Mouse (Mus musculus): Measurements from ENCODE around the gene Ten1. TPM values are rescaled to one million over a fixed set of nuclear protein-coding genes. Genes with fewer than 3 reads are reported as not detected.

The Ten1 gene
- polyA plus RNA-seq, 1 experiment from 2014 or later: 67.6 TPM

- H3K36me3 ChIP-seq: 0 out of 2 replicates have a peak, but pooled peaks cover 6% of the 10 kb centered on the region
- peaks cover 36% of the 10 kb centered on the region for H3K27me3 ChIP-seq (replicated peaks)
- peaks cover 25% of the 10 kb centered on the region for H3K4me1 ChIP-seq
- H3K9ac ChIP-seq: no peak overlapping the region
- no peak overlapping the region for H3K4me2 ChIP-seq (replicated peaks)
- no peak overlapping the region for H3K4me3 ChIP-seq
- WGBS: 50% methylated on average over 7 of the region's 7 CpGs
- H3K9me3 ChIP-seq: no peaks in the 10 kb centered on the region; the same call in 1 of the 2 replicates
- H3K27ac ChIP-seq: no peak overlapping the region
- ATAC-seq (ENCODE audit: low FRiP score, low read depth): peak; percentile 65; the same call in 1 of the 2 replicates
Measured at GRCm38 (mm10) chr11:116218737-116219400, 20.2 kb downstream of the Ten1 start.

- Histone ChIP-seq H3K36me3 (0 out of 2 replicates have a peak, but pooled peaks cover 5% of the 10 kb centered on the region), H3K4me1 (peaks cover 25% of the 10 kb centered on the region), H3K27ac (no peak overlapping the region), H3K4me2 (replicated peaks) (no peak overlapping the region), H3K4me3 (no peak overlapping the region), H3K27me3 (replicated peaks) (peaks cover 45% of the 10 kb centered on the region), H3K9me3 (no peaks in the 10 kb centered on the region; the same call in 1 of the 2 replicates), H3K9ac (no peak overlapping the region)
- 28% methylated on average over 4 of the region's 4 CpGs for WGBS
- ATAC-seq (ENCODE audit: low FRiP score, low read depth): no peak
Measured at GRCm38 (mm10) chr11:116219885-116220284, 21.2 kb downstream of the Ten1 start.

GRCm38 (mm10) chr11:116221931-116222739 is 23.5 kb downstream of the Ten1 start:
- Histone ChIP-seq H3K4me1 (peaks cover 25% of the 10 kb centered on the region), H3K4me2 (replicated peaks) (peak overlapping the region; percentile 57), H3K9ac (0 out of 2 replicates have a peak overlapping the region, but pooled peaks have one; percentile 38), H3K9me3 (no peaks in the 10 kb centered on the region; the same call in 1 of the 2 replicates), H3K27me3 (replicated peaks) (peaks cover 52% of the 10 kb centered on the region), H3K4me3 (peak overlapping the region; percentile 26), H3K36me3 (no peaks in the 10 kb centered on the region), H3K27ac (no peak overlapping the region)
- WGBS: 13% methylated on average over 53 of the region's 53 CpGs
- no peak for ATAC-seq (ENCODE audit: low FRiP score, low read depth)

GRCm38 (mm10) chr11:116222740-116223059 is 24.0 kb downstream of the Ten1 start:
- Histone ChIP-seq H3K4me2 (replicated peaks) (peak overlapping the region; percentile 57), H3K4me3 (peak overlapping the region; percentile 26), H3K27me3 (replicated peaks) (peaks cover 52% of the 10 kb centered on the region), H3K27ac (no peak overlapping the region), H3K4me1 (peaks cover 25% of the 10 kb centered on the region), H3K36me3 (no peaks in the 10 kb centered on the region), H3K9me3 (no peaks in the 10 kb centered on the region; the same call in 1 of the 2 replicates), H3K9ac (0 out of 2 replicates have a peak overlapping the region, but pooled peaks have one; percentile 38)
- ATAC-seq (ENCODE audit: low FRiP score, low read depth): no peak
- 14% methylated on average over 23 of the region's 23 CpGs for WGBS

GRCm38 (mm10) chr11:116226414-116226813 is 27.8 kb downstream of the Ten1 start:
- Histone ChIP-seq H3K27ac (no peak overlapping the region), H3K4me3 (no peak overlapping the region), H3K9me3 (no peaks in the 10 kb centered on the region; the same call in 1 of the 2 replicates), H3K36me3 (no peaks in the 10 kb centered on the region), H3K9ac (no peak overlapping the region), H3K4me2 (replicated peaks) (no peak overlapping the region), H3K4me1 (peaks cover 11% of the 10 kb centered on the region), H3K27me3 (replicated peaks) (peaks cover 47% of the 10 kb centered on the region)
- whole genome bisulfite sequencing: 3% methylated on average over 2 of the region's 2 CpGs
- ATAC-seq (ENCODE audit: low FRiP score, low read depth): no peak

GRCm38 (mm10) chr11:116228699-116229098 is 30.0 kb downstream of the Ten1 start:
- no peak overlapping the region for H3K4me2 ChIP-seq (replicated peaks)
- H3K9me3 ChIP-seq: no peaks in the 10 kb centered on the region
- 77% methylated on average over 4 of the region's 4 CpGs for WGBS
- H3K27me3 ChIP-seq (replicated peaks): peaks cover 33% of the 10 kb centered on the region
- no peaks in the 10 kb centered on the region for H3K36me3 ChIP-seq
- H3K4me3 ChIP-seq: no peak overlapping the region
- H3K4me1 ChIP-seq: no peaks in the 10 kb centered on the region
- H3K9ac ChIP-seq: no peak overlapping the region
- no peak overlapping the region for H3K27ac ChIP-seq
- ATAC-seq (ENCODE audit: low FRiP score, low read depth): no peak

GRCm38 (mm10) chr11:116232427-116232826 is 33.8 kb downstream of the Ten1 start:
- no peak overlapping the region for H3K27ac ChIP-seq
- no peak for ATAC-seq (ENCODE audit: low FRiP score, low read depth)
- H3K9me3 ChIP-seq: no peaks in the 10 kb centered on the region
- no peaks in the 10 kb centered on the region for H3K4me1 ChIP-seq
- 25% methylated on average over 17 of the region's 17 CpGs for WGBS
- 0 out of 2 replicates have a peak overlapping the region, but pooled peaks have one; percentile 17 for H3K9ac ChIP-seq
- H3K27me3 ChIP-seq (replicated peaks): peaks cover 24% of the 10 kb centered on the region
- H3K36me3 ChIP-seq: no peaks in the 10 kb centered on the region
- peak overlapping the region; percentile 16; the same call in 1 of the 2 replicates for H3K4me2 ChIP-seq (replicated peaks)
- H3K4me3 ChIP-seq: no peak overlapping the region

- H3K4me3 ChIP-seq: no peak overlapping the region
- no peak overlapping the region for H3K9ac ChIP-seq
- 92% methylated on average over 8 of the region's 8 CpGs for WGBS
- H3K27ac ChIP-seq: no peak overlapping the region
- no peaks in the 10 kb centered on the region for H3K36me3 ChIP-seq
- ATAC-seq (ENCODE audit: low FRiP score, low read depth): no peak
- H3K27me3 ChIP-seq (replicated peaks): peaks cover 31% of the 10 kb centered on the region
- no peaks in the 10 kb centered on the region for H3K9me3 ChIP-seq
- peaks cover 7% of the 10 kb centered on the region for H3K4me1 ChIP-seq
- H3K4me2 ChIP-seq (replicated peaks): no peak overlapping the region
Measured at GRCm38 (mm10) chr11:116234901-116235300, 36.2 kb downstream of the Ten1 start.

GRCm38 (mm10) chr11:116237742-116238395 is 39.2 kb downstream of the Ten1 start, which contains the start of gene Evpl:
Gene Evpl, minus strand, starts transcription at chr11:116238077.
- H3K4me2 ChIP-seq (replicated peaks): peak within 1 kb of the TSS; percentile 16; the same call in 1 of the 2 replicates
- WGBS: 13% methylated on average over 31 of the region's 31 CpGs

GRCm38 (mm10) chr11:116239797-116240196 is 41.1 kb downstream of the Ten1 start:
- peaks cover 16% of the 10 kb centered on the region for H3K36me3 ChIP-seq
- H3K9me3 ChIP-seq: no peaks in the 10 kb centered on the region
- H3K4me1 ChIP-seq: peaks cover 17% of the 10 kb centered on the region
- no peak overlapping the region for H3K4me2 ChIP-seq (replicated peaks)
- H3K27ac ChIP-seq: no peak overlapping the region
- no peak for ATAC-seq (ENCODE audit: low FRiP score, low read depth)
- 6% methylated on average over 7 of the region's 7 CpGs for WGBS
- H3K9ac ChIP-seq: no peak overlapping the region
- no peak overlapping the region for H3K4me3 ChIP-seq
- H3K27me3 ChIP-seq (replicated peaks): peaks cover 19% of the 10 kb centered on the region

More at GRCm38 (mm10) chr11:116237742-116238395, 39.2 kb downstream of the Ten1 start, which contains the start of gene Evpl:
- Histone ChIP-seq H3K4me1 (peaks cover 17% of the 10 kb centered on the region), H3K27ac (no peak within 1 kb of the TSS), H3K27me3 (replicated peaks) (peaks cover 28% of the 10 kb centered on the region), H3K9ac (no peak within 1 kb of the TSS), H3K4me3 (no peak within 1 kb of the TSS), H3K9me3 (no peaks in the 10 kb centered on the region), H3K36me3 (no peaks in the 10 kb centered on the region; the same call in 1 of the 2 replicates)
- no peak for ATAC-seq (ENCODE audit: low FRiP score, low read depth)

- Histone ChIP-seq H3K4me3 (no peak overlapping the region), H3K9ac (no peak overlapping the region; the same call in 1 of the 2 replicates), H3K36me3 (peaks cover 36% of the 10 kb centered on the region), H3K9me3 (no peaks in the 10 kb centered on the region), H3K4me2 (replicated peaks) (no peak overlapping the region), H3K27ac (no peak overlapping the region; the same call in 1 of the 2 replicates), H3K27me3 (replicated peaks) (peaks cover 19% of the 10 kb centered on the region), H3K4me1 (peaks cover 17% of the 10 kb centered on the region)
- no peak for ATAC-seq (ENCODE audit: low FRiP score, low read depth)
- WGBS: 12% methylated on average over 12 of the region's 12 CpGs
Measured at GRCm38 (mm10) chr11:116241744-116242235, 43.1 kb downstream of the Ten1 start.

All from neural tube, embryonic 12.5 days (tissue).